Mouse (Mus musculus): ENCODE data around the gene Atat1.

DNA sequence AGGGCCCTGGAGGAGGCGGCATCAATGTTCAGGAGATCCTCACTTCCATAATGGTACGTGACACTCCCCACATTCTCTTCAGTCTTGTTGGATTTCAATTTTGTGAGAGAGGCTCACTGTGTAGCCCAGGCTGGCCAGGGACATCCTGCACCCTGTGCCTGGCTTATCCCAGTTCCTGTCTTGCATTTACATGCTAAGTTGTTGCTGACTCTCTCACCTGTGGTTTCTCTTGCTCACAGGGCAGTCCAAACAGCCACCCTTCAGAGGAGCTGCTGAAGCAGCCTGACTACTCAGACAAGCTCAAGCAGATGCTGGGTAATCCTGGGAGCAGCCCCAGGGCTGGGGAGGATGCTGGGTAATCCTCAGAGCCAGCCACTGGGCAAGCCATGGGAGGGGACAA is 19.7 kb upstream of the Atat1 start:
- TF ChIP-seq CTCF (IDR thresholded peaks at IDR 0.05): no peak
- no peak for TF ChIP-seq EP300 (IDR thresholded peaks at IDR 0.05; ENCODE audit: insufficient read depth, low read depth, low read length)
